Mouse (Mus musculus): ENCODE results near the gene Ryr2. TPM values are rescaled to one million over a fixed set of nuclear protein-coding genes. Genes with fewer than 3 reads are reported as not detected.

Ryr2 gene
- polyA plus RNA-seq, 1 experiment: 0.41 TPM

GRCm38 (mm10) chr13:11978997-11979396, 127.7 kb downstream of the Ryr2 start:
- TF ChIP-seq CTCF (IDR thresholded peaks at IDR 0.05; ENCODE audit: control insufficient read depth, insufficient read depth, insufficient replicate concordance, low read depth, low read length): no peak
- TF ChIP-seq POLR2A (IDR thresholded peaks at IDR 0.05; ENCODE audit: control insufficient read depth, low read depth, low read length): no peak
- Histone ChIP-seq H3K27me3 (ENCODE audit: control insufficient read depth, insufficient read depth, low read length) (no peaks in the 10 kb centered on the region), H3K27ac (ENCODE audit: control insufficient read depth, insufficient read depth, low read depth, low read length) (no peak overlapping the region), H3K36me3 (ENCODE audit: control insufficient read depth, insufficient read depth, low read length) (no peaks in the 10 kb centered on the region), H3K4me1 (ENCODE audit: control insufficient read depth, insufficient read depth, low read length) (no peaks in the 10 kb centered on the region), H3K4me3 (ENCODE audit: control insufficient read depth, low read depth, low read length) (no peak overlapping the region)

- TF ChIP-seq CTCF (IDR thresholded peaks at IDR 0.05; ENCODE audit: control insufficient read depth, insufficient read depth, insufficient replicate concordance, low read depth, low read length) (no peak), POLR2A (IDR thresholded peaks at IDR 0.05; ENCODE audit: control insufficient read depth, low read depth, low read length) (no peak)
- Histone ChIP-seq H3K4me3 (ENCODE audit: control insufficient read depth, low read depth, low read length) (no peak overlapping the region), H3K36me3 (ENCODE audit: control insufficient read depth, insufficient read depth, low read length) (no peaks in the 10 kb centered on the region), H3K27me3 (ENCODE audit: control insufficient read depth, insufficient read depth, low read length) (no peaks in the 10 kb centered on the region), H3K4me1 (ENCODE audit: control insufficient read depth, insufficient read depth, low read length) (no peaks in the 10 kb centered on the region), H3K27ac (ENCODE audit: control insufficient read depth, insufficient read depth, low read depth, low read length) (no peak overlapping the region)
These were observed 128.4 kb downstream of the Ryr2 start for GRCm38 (mm10) chr13:11978359-11978758.

GRCm38 (mm10) chr13:11977606-11978005, 129.1 kb downstream of the Ryr2 start:
- H3K27me3 ChIP-seq (ENCODE audit: control insufficient read depth, insufficient read depth, low read length): no peaks in the 10 kb centered on the region
- TF ChIP-seq POLR2A (IDR thresholded peaks at IDR 0.05; ENCODE audit: control insufficient read depth, low read depth, low read length) (no peak), CTCF (IDR thresholded peaks at IDR 0.05; ENCODE audit: control insufficient read depth, insufficient read depth, insufficient replicate concordance, low read depth, low read length) (no peak)
- no peaks in the 10 kb centered on the region for H3K36me3 ChIP-seq (ENCODE audit: control insufficient read depth, insufficient read depth, low read length)
- H3K4me1 ChIP-seq (ENCODE audit: control insufficient read depth, insufficient read depth, low read length): no peaks in the 10 kb centered on the region
- no peak overlapping the region for H3K27ac ChIP-seq (ENCODE audit: control insufficient read depth, insufficient read depth, low read depth, low read length)
- H3K4me3 ChIP-seq (ENCODE audit: control insufficient read depth, low read depth, low read length): no peak overlapping the region

GRCm38 (mm10) chr13:11964391-11964790, 142.4 kb downstream of the Ryr2 start:
- H3K27me3 ChIP-seq (ENCODE audit: control insufficient read depth, insufficient read depth, low read length): no peaks in the 10 kb centered on the region
- H3K4me1 ChIP-seq (ENCODE audit: control insufficient read depth, insufficient read depth, low read length): no peaks in the 10 kb centered on the region
- H3K4me3 ChIP-seq (ENCODE audit: control insufficient read depth, low read depth, low read length): no peak overlapping the region
- TF ChIP-seq CTCF (IDR thresholded peaks at IDR 0.05; ENCODE audit: control insufficient read depth, insufficient read depth, insufficient replicate concordance, low read depth, low read length): no peak
- TF ChIP-seq POLR2A (IDR thresholded peaks at IDR 0.05; ENCODE audit: control insufficient read depth, low read depth, low read length): no peak
- H3K36me3 ChIP-seq (ENCODE audit: control insufficient read depth, insufficient read depth, low read length): no peaks in the 10 kb centered on the region
- H3K27ac ChIP-seq (ENCODE audit: control insufficient read depth, insufficient read depth, low read depth, low read length): no peak overlapping the region

- Histone ChIP-seq H3K27ac (ENCODE audit: control insufficient read depth, insufficient read depth, low read depth, low read length) (no peak overlapping the region), H3K27me3 (ENCODE audit: control insufficient read depth, insufficient read depth, low read length) (no peaks in the 10 kb centered on the region), H3K36me3 (ENCODE audit: control insufficient read depth, insufficient read depth, low read length) (no peaks in the 10 kb centered on the region), H3K4me3 (ENCODE audit: control insufficient read depth, low read depth, low read length) (no peak overlapping the region), H3K4me1 (ENCODE audit: control insufficient read depth, insufficient read depth, low read length) (no peaks in the 10 kb centered on the region)
- TF ChIP-seq POLR2A (IDR thresholded peaks at IDR 0.05; ENCODE audit: control insufficient read depth, low read depth, low read length) (no peak), CTCF (IDR thresholded peaks at IDR 0.05; ENCODE audit: control insufficient read depth, insufficient read depth, insufficient replicate concordance, low read depth, low read length) (no peak)
These were observed 147.1 kb downstream of the Ryr2 start for GRCm38 (mm10) chr13:11959488-11960174.

GRCm38 (mm10) chr13:11958854-11959253, 147.9 kb downstream of the Ryr2 start:
- H3K4me3 ChIP-seq (ENCODE audit: control insufficient read depth, low read depth, low read length): no peak overlapping the region
- no peak for TF ChIP-seq CTCF (IDR thresholded peaks at IDR 0.05; ENCODE audit: control insufficient read depth, insufficient read depth, insufficient replicate concordance, low read depth, low read length)
- TF ChIP-seq POLR2A (IDR thresholded peaks at IDR 0.05; ENCODE audit: control insufficient read depth, low read depth, low read length): no peak
- H3K36me3 ChIP-seq (ENCODE audit: control insufficient read depth, insufficient read depth, low read length): no peaks in the 10 kb centered on the region
- no peak overlapping the region for H3K27ac ChIP-seq (ENCODE audit: control insufficient read depth, insufficient read depth, low read depth, low read length)
- H3K4me1 ChIP-seq (ENCODE audit: control insufficient read depth, insufficient read depth, low read length): no peaks in the 10 kb centered on the region
- H3K27me3 ChIP-seq (ENCODE audit: control insufficient read depth, insufficient read depth, low read length): no peaks in the 10 kb centered on the region

GRCm38 (mm10) chr13:11958271-11958670, 148.5 kb downstream of the Ryr2 start:
- TF ChIP-seq POLR2A (IDR thresholded peaks at IDR 0.05; ENCODE audit: control insufficient read depth, low read depth, low read length) (no peak), CTCF (IDR thresholded peaks at IDR 0.05; ENCODE audit: control insufficient read depth, insufficient read depth, insufficient replicate concordance, low read depth, low read length) (no peak)
- Histone ChIP-seq H3K36me3 (ENCODE audit: control insufficient read depth, insufficient read depth, low read length) (no peaks in the 10 kb centered on the region), H3K4me1 (ENCODE audit: control insufficient read depth, insufficient read depth, low read length) (no peaks in the 10 kb centered on the region), H3K4me3 (ENCODE audit: control insufficient read depth, low read depth, low read length) (no peak overlapping the region), H3K27ac (ENCODE audit: control insufficient read depth, insufficient read depth, low read depth, low read length) (no peak overlapping the region), H3K27me3 (ENCODE audit: control insufficient read depth, insufficient read depth, low read length) (no peaks in the 10 kb centered on the region)
